Mouse (Mus musculus) left cerebral cortex, postnatal 25 days (tissue): ENCODE measurements around the gene Msmp. TPM values are rescaled to one million over a fixed set of nuclear protein-coding genes. Genes with fewer than 3 reads are reported as not detected.
"Not testable (repeated sequence)": the region's sequence is repeated elsewhere in the genome, so short reads cannot be mapped to it uniquely, and the experiment has no call there.

Source experiments
- DNase-seq, 2 experiments: peaks; one replicate each; pipeline ENCODE4 v3.0.0; 2022; ENCODE audit warnings: low spot score in 2 of 2, mixed read lengths in 1 of 2
- intact Hi-C: fragments of 180-260 bp; cut with DNase I; formaldehyde crosslinking; loops from one replicate; pipeline ENCODE4 v1.15.1; 2025
- total RNA-seq, 2 experiments: library from RNA; stranded (reverse); gene quantifications; 2 replicates each; pipeline ENCODE4 v1.2.3; 2021

Gene Msmp
- total RNA-seq, 2 experiments from 2014 or later: 0.50 TPM; not detected in 1

- no peak for DNase-seq
- intact Hi-C loops: no loop called here
Observed at GRCm38 (mm10) chr4:43598650-43599380, 14.5 kb upstream of the Msmp start.

- intact Hi-C loops: no loop called here
Observed at GRCm38 (mm10) chr4:43598200-43598599, 13.9 kb upstream of the Msmp start.

GRCm38 (mm10) chr4:43596597-43596996 is 12.3 kb upstream of the Msmp start:
- intact Hi-C loops, DNase-seq: not testable (repeated sequence)

More at GRCm38 (mm10) chr4:43598200-43598599, 13.9 kb upstream of the Msmp start:
- DNase-seq: no peak

GRCm38 (mm10) chr4:43593453-43593852 is 9.2 kb upstream of the Msmp start:
- intact Hi-C loops: no loop called here
- DNase-seq: no peak

- intact Hi-C loops: no loop called here
- DNase-seq: no peak
Observed at GRCm38 (mm10) chr4:43591961-43592360, 7.7 kb upstream of the Msmp start.

GRCm38 (mm10) chr4:43591543-43591942 is 7.2 kb upstream of the Msmp start:
- intact Hi-C loops: no loop called here
- DNase-seq: peak in 1 of 2 experiments; percentile 52

- no peak for DNase-seq
- intact Hi-C loops: no loop called here
Observed at GRCm38 (mm10) chr4:43587681-43588080, 3.4 kb upstream of the Msmp start.

GRCm38 (mm10) chr4:43586411-43586810 is 2.1 kb upstream of the Msmp start:
- intact Hi-C loops: no loop called here
- no peak for DNase-seq

- no peak for DNase-seq
- intact Hi-C loops: no loop called here
Observed at GRCm38 (mm10) chr4:43585682-43586081, 1.4 kb upstream of the Msmp start.

GRCm38 (mm10) chr4:43583421-43583820 is 873 bp downstream of the Msmp start:
- intact Hi-C loops: no loop called here
- no peak for DNase-seq

- DNase-seq: no peak
- intact Hi-C loops: no loop called here
Observed at GRCm38 (mm10) chr4:43582241-43582640, 2.1 kb downstream of the Msmp start.

GRCm38 (mm10) chr4:43581381-43581780 is 2.9 kb downstream of the Msmp start:
- DNase-seq: no peak
- intact Hi-C loops: no loop called here

- intact Hi-C loops: no loop called here
- DNase-seq: no peak
Observed at GRCm38 (mm10) chr4:43580721-43581120, 3.6 kb downstream of the Msmp start.

- intact Hi-C loops: loop anchor here (5.0 kb wide), 1 partner anchor 137 kb away; the partner anchor contains the start of gene Tesk1
- no peak for DNase-seq
Observed at GRCm38 (mm10) chr4:43579731-43580130, 4.6 kb downstream of the Msmp start.

- intact Hi-C loops: loop anchor here (5.0 kb wide), 1 partner anchor 137 kb away; the partner anchor contains the start of gene Tesk1
- no peak for DNase-seq
Observed at GRCm38 (mm10) chr4:43579256-43579655, 5.0 kb downstream of the Msmp start.

GRCm38 (mm10) chr4:43578376-43579204 is 5.7 kb downstream of the Msmp start, which contains the start of the genes Rgp1 and Gba2:
Gene Rgp1 (plus strand): TSS chr4:43578715.
Gene Gba2 (minus strand): TSS chr4:43578873.
- intact Hi-C loops: loop anchor here (1.0 to 5.0 kb wide), 2 partner anchors 16 to 136 kb away; partner anchors contain the start of genes Creb3, Tesk1 and Tln1
- peak; percentile 89 to 90 for DNase-seq

GRCm38 (mm10) chr4:43577237-43577881 is 6.9 kb downstream of the Msmp start:
- intact Hi-C loops: loop anchor here (5.0 kb wide), 1 partner anchor 135 kb away; the partner anchor contains the start of gene Tesk1

GRCm38 (mm10) chr4:43575356-43575755 is 8.9 kb downstream of the Msmp start:
- intact Hi-C loops: loop anchor here (5.0 kb wide), 1 partner anchor 133 kb away; the partner anchor contains the start of gene Tesk1
- DNase-seq: no peak

More at GRCm38 (mm10) chr4:43577237-43577881, 6.9 kb downstream of the Msmp start:
- peak in 1 of 2 experiments; percentile 67 for DNase-seq

- intact Hi-C loops: no loop called here
- no peak for DNase-seq
Observed at GRCm38 (mm10) chr4:43573561-43573960, 10.7 kb downstream of the Msmp start.
